ENCODE assay signal across 8 mouse cellular contexts in the genomic region with DNA sequence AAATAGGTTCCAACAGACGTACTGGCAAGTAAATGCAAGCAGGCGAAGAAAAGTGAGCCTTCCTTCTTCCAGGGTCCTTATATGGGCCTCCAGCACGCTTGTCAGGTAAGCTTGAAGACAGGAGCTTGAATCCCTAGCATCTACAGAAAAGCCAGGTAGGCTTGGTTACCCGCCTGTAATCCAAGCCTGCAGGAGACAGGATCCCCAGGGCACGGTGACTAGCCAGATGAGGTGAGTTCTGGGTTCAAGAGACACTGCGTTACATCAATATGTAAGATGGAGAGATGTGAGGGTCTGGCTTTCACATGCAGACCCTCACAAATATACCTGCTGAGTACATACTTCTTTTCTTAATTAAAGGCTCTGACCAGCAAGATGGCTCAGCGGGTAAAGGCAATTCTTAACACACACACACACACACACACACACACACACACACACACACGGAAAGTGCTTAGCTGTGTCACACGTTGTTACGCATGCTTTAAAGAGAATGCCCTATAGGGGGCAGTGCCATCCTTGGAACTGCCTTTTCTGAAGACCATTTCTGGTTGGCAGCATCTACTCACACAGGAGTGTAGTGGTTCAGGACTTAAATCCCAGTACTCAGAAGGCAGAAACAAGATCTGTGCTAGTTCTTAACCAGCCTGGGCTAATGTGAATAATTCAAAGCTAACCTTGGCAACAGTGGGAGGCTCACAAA. TPM values are rescaled to one million over a fixed set of nuclear protein-coding genes. Genes with fewer than 3 reads are reported as not detected.
DNase-seq lines count a peak whose midpoint lies in the region; ATAC-seq and TF ChIP-seq lines count a peak whose summit lies in the region.

No protein-coding gene starts in this region.

- H3K9ac ChIP-seq in hindbrain, embryonic 14.5 days, result peak overlapping the region; percentile 80; the same call in 1 of the 2 replicates

- peak; percentile 55 for ATAC-seq in erythroblast, adult 5-6 weeks (replicated peaks; ENCODE audit: low FRiP score, poor library complexity, severe bottlenecking)
- ATAC-seq in hindbrain, embryonic 14.5 days (ENCODE audit: low FRiP score), result no peak

- H3K4me1 ChIP-seq in bone marrow, adult 2 months (ENCODE audit: control insufficient read depth, insufficient read depth, low read length), result peaks cover 17% of the 10 kb centered on the region
- H3K4me1 ChIP-seq in hindbrain, embryonic 14.5 days (replicated peaks; ENCODE audit: control insufficient read depth, insufficient read depth, low read length), result peaks cover 17% of the 10 kb centered on the region
- H3K4me1 ChIP-seq in megakaryocyte, embryonic 14.5 days, result peaks cover 41% of the 10 kb centered on the region

- no peaks in the 10 kb centered on the region for H3K27me3 ChIP-seq in hindbrain, embryonic 14.5 days (ENCODE audit: control insufficient read depth, insufficient read depth, low read length)
- H3K27me3 ChIP-seq in megakaryocyte, embryonic 14.5 days (replicated peaks), result peaks cover 4% of the 10 kb centered on the region

- H3K9me3 ChIP-seq in hindbrain, embryonic 14.5 days (ENCODE audit: control insufficient read depth, low read length), result no peaks in the 10 kb centered on the region
- peaks cover 3% of the 10 kb centered on the region; the same call in 1 of the 2 replicates for H3K9me3 ChIP-seq in megakaryocyte, embryonic 14.5 days

- peak; percentile 53 to 82 for DNase-seq in adrenal gland, adult (ENCODE audit: inconsistent age in 2 of 2, low spot score in 1 of 2)
- no peak for DNase-seq in adrenal gland, postnatal 4 days (ENCODE audit: low spot score in 2 of 2)
- DNase-seq in hindbrain, embryonic 14.5 days (ENCODE audit: low spot score), result peak; percentile 73
- DNase-seq in left cerebral cortex, postnatal 10 days (ENCODE audit: extremely low spot score in 1 of 2, low spot score in 2 of 2), result peak; percentile 42 to 58
- peak; percentile 65 for DNase-seq in skeletal muscle tissue, adult 2 months (ENCODE audit: low read depth, low spot score)

- no peak for TF ChIP-seq POLR2A in bone marrow, adult 2 months (IDR thresholded peaks at IDR 0.05; ENCODE audit: borderline replicate concordance, control insufficient read depth, low read depth, low read length)

- H3K4me3 ChIP-seq in bone marrow, adult 2 months (replicated peaks; ENCODE audit: control insufficient read depth, low read depth, low read length), result no peak overlapping the region
- H3K4me3 ChIP-seq in hindbrain, embryonic 14.5 days (replicated peaks; ENCODE audit: low read length), result peak overlapping the region; percentile 69
- peak overlapping the region; percentile 95 for H3K4me3 ChIP-seq in megakaryocyte, embryonic 14.5 days (replicated peaks)

- intact Hi-C loops in left cerebral cortex, postnatal 10 days (cut with DNase I), result no loop called here

- H3K36me3 ChIP-seq in hindbrain, embryonic 14.5 days (replicated peaks; ENCODE audit: control insufficient read depth, insufficient read depth), result peaks cover 13% of the 10 kb centered on the region
- H3K36me3 ChIP-seq in megakaryocyte, embryonic 14.5 days (replicated peaks; ENCODE audit: low read length), result peaks cover 20% of the 10 kb centered on the region

- peak overlapping the region; percentile 61 for H3K4me2 ChIP-seq in hindbrain, embryonic 14.5 days (replicated peaks)

- H3K27ac ChIP-seq in bone marrow, adult 2 months (ENCODE audit: control insufficient read depth, insufficient read depth, low read depth, low read length, poor library complexity), result no peak overlapping the region
- peak overlapping the region; percentile 48; the same call in 1 of the 2 replicates for H3K27ac ChIP-seq in hindbrain, embryonic 14.5 days

- peak; percentile 51 for TF ChIP-seq CTCF in bone marrow, adult 2 months (IDR thresholded peaks at IDR 0.05; ENCODE audit: control insufficient read depth, insufficient read depth, low read length)

- WGBS in bone marrow, adult 2 months, result 35% methylated on average over 10 of the region's 10 CpGs
- WGBS in hindbrain, embryonic 14.5 days, result 43% methylated on average over 10 of the region's 10 CpGs

RNA-seq across cellular contexts. Expression of a gene that starts 0.9 kb away (rescaled TPM):
- 10 to 100 TPM; 74.2 to 78.4 TPM for total RNA-seq in adrenal gland, postnatal 4 days (2021)
- polyA plus RNA-seq in bone marrow, adult 2 months (2011; ENCODE audit: insufficient read depth, insufficient read length, low replicate concordance, missing spikeins), result 39.9 and 54.1 TPM in 2 replicates
- 28.4 and 30.7 TPM in 2 replicates for total RNA-seq in erythroblast, adult 5-6 weeks (2015; ENCODE audit: low replicate concordance)
- 14.1 and 15.8 TPM in 2 replicates for total RNA-seq in erythroblast, adult 5-6 weeks (2017; ENCODE audit: low replicate concordance)
- 192 and 193 TPM in 2 replicates for polyA plus RNA-seq in hindbrain, embryonic 14.5 days (2014; fragmentation: Nextera tagmentation; extraction: Ambion mirVana)
- total RNA-seq in left cerebral cortex, postnatal 10 days (2021), result 10 to 100 TPM; 63.0 to 63.7 TPM
- 75.4 and 147 TPM in 2 replicates for polyA plus RNA-seq in megakaryocyte, embryonic 14.5 days (2012; ENCODE audit: insufficient read depth, low replicate concordance)

RNA-seq across cellular contexts. Expression of a gene that starts 17.6 kb away (rescaled TPM):
- 10 to 100 TPM; 12.9 to 13.0 TPM for total RNA-seq in adrenal gland, postnatal 4 days (2021)
- polyA plus RNA-seq in bone marrow, adult 2 months (2011; ENCODE audit: insufficient read depth, insufficient read length, low replicate concordance, missing spikeins), result 89.7 and 103 TPM in 2 replicates
- total RNA-seq in erythroblast, adult 5-6 weeks (2015; ENCODE audit: low replicate concordance), result 10.8 and 20.7 TPM in 2 replicates
- 9.8 and 18.1 TPM in 2 replicates for total RNA-seq in erythroblast, adult 5-6 weeks (2017; ENCODE audit: low replicate concordance)
- 0.47 and 0.60 TPM in 2 replicates for polyA plus RNA-seq in hindbrain, embryonic 14.5 days (2014; fragmentation: Nextera tagmentation; extraction: Ambion mirVana)
- under 1 TPM; 0.61 to 0.75 TPM for total RNA-seq in left cerebral cortex, postnatal 10 days (2021)
- polyA plus RNA-seq in megakaryocyte, embryonic 14.5 days (2012; ENCODE audit: insufficient read depth, low replicate concordance), result 7.4 and 23.8 TPM in 2 replicates

RNA-seq across cellular contexts. Expression of a gene that starts 18.9 kb away (rescaled TPM):
- 1 to 10 TPM in 1 of 2 experiments, under 1 TPM in 1; 0.81 to 1.6 TPM for total RNA-seq in adrenal gland, postnatal 4 days (2021)
- polyA plus RNA-seq in bone marrow, adult 2 months (2011; ENCODE audit: insufficient read depth, insufficient read length, low replicate concordance, missing spikeins), result not detected in 2 replicates
- total RNA-seq in erythroblast, adult 5-6 weeks (2015; ENCODE audit: low replicate concordance), result not detected in 2 replicates
- total RNA-seq in erythroblast, adult 5-6 weeks (2017; ENCODE audit: low replicate concordance), result not detected in 2 replicates
- 1.0 and 1.1 TPM in 2 replicates for polyA plus RNA-seq in hindbrain, embryonic 14.5 days (2014; fragmentation: Nextera tagmentation; extraction: Ambion mirVana)
- total RNA-seq in left cerebral cortex, postnatal 10 days (2021), result under 1 TPM; 0.20 to 0.39 TPM
- not detected in 2 replicates for polyA plus RNA-seq in megakaryocyte, embryonic 14.5 days (2012; ENCODE audit: insufficient read depth, low replicate concordance)

RNA-seq across cellular contexts. Expression of a gene that starts 32.7 kb away (rescaled TPM):
- total RNA-seq in adrenal gland, postnatal 4 days (2021), result 10 to 100 TPM; 37.4 to 39.2 TPM
- 10.4 and 18.7 TPM in 2 replicates for polyA plus RNA-seq in bone marrow, adult 2 months (2011; ENCODE audit: insufficient read depth, insufficient read length, low replicate concordance, missing spikeins)
- total RNA-seq in erythroblast, adult 5-6 weeks (2015; ENCODE audit: low replicate concordance), result 1.9 and 3.3 TPM in 2 replicates
- total RNA-seq in erythroblast, adult 5-6 weeks (2017; ENCODE audit: low replicate concordance), result 3.5 and 4.2 TPM in 2 replicates
- polyA plus RNA-seq in hindbrain, embryonic 14.5 days (2014; fragmentation: Nextera tagmentation; extraction: Ambion mirVana), result 49.3 and 54.4 TPM in 2 replicates
- 10 to 100 TPM; 40.5 to 42.8 TPM for total RNA-seq in left cerebral cortex, postnatal 10 days (2021)
- polyA plus RNA-seq in megakaryocyte, embryonic 14.5 days (2012; ENCODE audit: insufficient read depth, low replicate concordance), result 7.2 and 16.8 TPM in 2 replicates

RNA-seq across cellular contexts. Expression of a gene that starts 38.7 kb away (rescaled TPM):
- total RNA-seq in adrenal gland, postnatal 4 days (2021), result 10 to 100 TPM; 55.8 to 62.3 TPM
- 10.5 and 23.3 TPM in 2 replicates for polyA plus RNA-seq in bone marrow, adult 2 months (2011; ENCODE audit: insufficient read depth, insufficient read length, low replicate concordance, missing spikeins)
- total RNA-seq in erythroblast, adult 5-6 weeks (2015; ENCODE audit: low replicate concordance), result 5.6 and 8.8 TPM in 2 replicates
- total RNA-seq in erythroblast, adult 5-6 weeks (2017; ENCODE audit: low replicate concordance), result 8.2 and 9.3 TPM in 2 replicates
- polyA plus RNA-seq in hindbrain, embryonic 14.5 days (2014; fragmentation: Nextera tagmentation; extraction: Ambion mirVana), result 78.5 and 101 TPM in 2 replicates
- 10 to 100 TPM; 40.9 to 42.3 TPM for total RNA-seq in left cerebral cortex, postnatal 10 days (2021)
- polyA plus RNA-seq in megakaryocyte, embryonic 14.5 days (2012; ENCODE audit: insufficient read depth, low replicate concordance), result 28.4 TPM in 1 of 2 replicates, not detected in the other

Comparison
In these comparisons a context has a peak if more than half of its experiments do, and no peak if none do; other contexts are left out.
1. DNase-seq: peak in adrenal gland, adult (2 of 2), hindbrain, embryonic 14.5 days (single experiment), left cerebral cortex, postnatal 10 days (2 of 2) and skeletal muscle tissue, adult 2 months (single experiment); none in adrenal gland, postnatal 4 days (0 of 2).
2. RNA of a gene that starts 17.6 kb away (total RNA-seq): 12.9 to 13.0 TPM in adrenal gland, postnatal 4 days and 9.8 to 20.7 TPM in erythroblast, adult 5-6 weeks; 0.61 to 0.75 TPM in left cerebral cortex, postnatal 10 days; every median in the first group is over 4 times any median in the second.